ENCODE assay signal across 10 mouse cellular contexts in the genomic region with DNA sequence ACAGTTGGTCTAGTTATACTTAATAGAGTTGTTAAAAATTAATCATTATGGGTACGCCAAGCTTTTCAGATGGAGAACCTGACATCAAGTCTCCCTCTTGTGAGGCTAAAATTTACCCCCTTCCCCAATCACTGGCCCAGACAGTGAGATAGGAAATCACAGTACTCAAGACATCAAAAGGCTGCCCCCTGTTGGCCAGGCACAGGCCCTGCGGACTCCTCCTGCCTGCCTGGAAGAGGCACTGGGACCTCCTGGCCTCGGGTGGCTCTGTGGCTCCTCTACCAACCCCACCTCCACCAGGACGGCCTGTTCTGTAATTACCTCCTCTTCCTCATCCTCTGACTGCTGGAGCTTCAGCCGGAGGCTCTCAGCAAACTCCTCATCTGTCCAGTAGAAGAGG. TPM values are rescaled to one million over a fixed set of nuclear protein-coding genes. Genes with fewer than 3 reads are reported as not detected.
DNase-seq lines count a peak whose midpoint lies in the region.
"Had no signal": no experiment of that assay in that cellular context is flagged by ENCODE, and none has a peak within 500 bp of the region (broad histone marks: within the 10 kb centered on the region; RNA-seq: fewer than 3 reads in every experiment).

No protein-coding gene starts in this region.

- intact Hi-C loops in heart, postnatal 14 days (cut with DNase I): no loop called here
- intact Hi-C loops in heart, postnatal 25 days (cut with DNase I): no loop called here

- 76% methylated on average over 5 of the region's 5 CpGs for WGBS in limb, embryonic 10.5 days

- H3K36me3 ChIP-seq in limb, embryonic 10.5 days: no peaks in the 10 kb centered on the region
- H3K36me3 ChIP-seq: hindbrain, embryonic 15.5 days; neural tube, embryonic 12.5 days had no signal

- no peaks in the 10 kb centered on the region for H3K27me3 ChIP-seq in limb, embryonic 10.5 days (ENCODE audit: low read depth, poor library complexity, severe bottlenecking)
- H3K27me3 ChIP-seq: hindbrain, embryonic 15.5 days; neural tube, embryonic 12.5 days had no signal

- no peaks in the 10 kb centered on the region for H3K9me3 ChIP-seq in limb, embryonic 10.5 days (replicated peaks)
- H3K9me3 ChIP-seq: hindbrain, embryonic 15.5 days; neural tube, embryonic 12.5 days had no signal

- peak; percentile 40 to 42 for DNase-seq in heart, postnatal 14 days
- no peak for DNase-seq in heart, postnatal 25 days (ENCODE audit: low spot score)
- peak; percentile 68 for DNase-seq in 3T3-L1 (ENCODE audit: low read depth, low spot score)
- peak; percentile 22 for DNase-seq in MEL-GATA-1-ER (ENCODE audit: extremely low read depth, low read depth)
- no peak for DNase-seq in limb, embryonic 10.5 days (ENCODE audit: low spot score)
- peak; percentile 71 for DNase-seq in thymus, postnatal 14 days
- DNase-seq in neural tube, embryonic 10.5 days (ENCODE audit: extremely low spot score, low spot score): no peak
- DNase-seq in heart, adult 11 months: no peak

- H3K27ac ChIP-seq in limb, embryonic 10.5 days: 0 out of 2 replicates have a peak overlapping the region, but pooled peaks have one; percentile 90
- H3K27ac ChIP-seq: hindbrain, embryonic 15.5 days; neural tube, embryonic 12.5 days had no signal

- no peak overlapping the region for H3K4me3 ChIP-seq in limb, embryonic 10.5 days
- H3K4me3 ChIP-seq: hindbrain, embryonic 15.5 days; neural tube, embryonic 12.5 days had no signal

- H3K4me1 ChIP-seq in limb, embryonic 10.5 days: peaks cover 19% of the 10 kb centered on the region

RNA-seq across cellular contexts. Expression of gene Hps1, which starts 2.0 kb away (rescaled TPM):
- 1 to 10 TPM; 2.0 to 3.6 TPM for total RNA-seq in heart, postnatal 14 days (2021)
- 1 to 10 TPM; 1.8 to 2.2 TPM for total RNA-seq in heart, postnatal 25 days (2021)
- polyA plus RNA-seq in limb, embryonic 10.5 days (2016; fragmentation: Nextera tagmentation; extraction: Ambion mirVana): 16.2 and 17.2 TPM in 2 replicates

RNA-seq across cellular contexts. Expression of gene Pyroxd2, which starts 25.2 kb away (rescaled TPM):
- 1 to 10 TPM; 5.0 to 5.5 TPM for total RNA-seq in heart, postnatal 14 days (2021)
- 1 to 10 TPM; 3.5 to 4.4 TPM for total RNA-seq in heart, postnatal 25 days (2021)
- 0.30 and 0.74 TPM in 2 replicates for polyA plus RNA-seq in limb, embryonic 10.5 days (2016; fragmentation: Nextera tagmentation; extraction: Ambion mirVana)

Comparison
In these comparisons a context has a peak if more than half of its experiments do, and no peak if none do; other contexts are left out.
1. DNase-seq: peak in heart, postnatal 14 days (2 of 2), 3T3-L1 (single experiment), MEL-GATA-1-ER (single experiment) and thymus, postnatal 14 days (single experiment); none in heart, postnatal 25 days (single experiment), limb, embryonic 10.5 days (single experiment), neural tube, embryonic 10.5 days (single experiment) and heart, adult 11 months (single experiment).